Mouse (Mus musculus): ENCODE data around the gene Pfn4.

DNA sequence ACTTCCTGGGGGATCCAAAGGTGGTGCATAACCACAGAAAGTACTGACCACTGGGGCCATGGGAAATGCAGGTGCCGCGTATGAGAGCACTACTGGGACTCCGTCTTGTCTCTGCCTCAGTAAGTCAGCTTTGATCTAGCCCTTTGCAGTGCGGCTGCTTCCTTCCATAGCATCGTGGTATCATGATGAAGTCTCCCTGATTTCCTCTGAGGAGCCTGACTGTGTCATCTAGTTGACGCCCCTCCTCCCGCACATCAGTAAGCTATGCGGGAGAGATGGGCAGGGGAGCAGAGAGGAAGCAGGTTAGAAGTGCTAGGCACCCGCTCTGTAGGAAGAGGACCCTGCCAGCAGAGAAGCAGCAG is 6.7 kb downstream of the Pfn4 start:
- TF ChIP-seq CTCF (IDR thresholded peaks at IDR 0.05; ENCODE audit: low read depth, low read length) (no peak), EP300 (IDR thresholded peaks at IDR 0.05; ENCODE audit: insufficient read depth, low read depth, low read length) (no peak), POLR2A (IDR thresholded peaks at IDR 0.05; ENCODE audit: insufficient read depth, low read length) (no peak)
